Mouse (Mus musculus): ENCODE data around the gene Mipep.

DNA sequence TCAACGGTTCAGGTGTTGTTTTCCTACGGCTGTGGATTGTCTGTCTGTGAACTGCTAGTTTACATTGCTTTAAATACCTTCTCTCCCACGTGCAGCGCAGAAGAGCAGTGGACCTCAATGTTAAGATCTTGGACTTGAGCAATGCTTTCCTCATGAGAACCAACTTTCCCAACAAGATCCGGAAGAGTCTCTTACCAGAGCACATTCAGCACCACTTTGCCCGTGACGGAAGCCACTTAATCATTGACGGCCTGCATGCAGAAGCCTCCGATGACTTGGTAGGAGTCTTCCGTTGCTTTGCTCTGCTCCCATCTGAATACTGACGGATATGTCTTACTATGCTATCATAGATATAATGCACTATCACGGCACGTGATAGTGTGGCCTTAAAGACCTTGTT, 17.7 kb downstream of the Mipep start:
- TF ChIP-seq POLR2A (IDR thresholded peaks at IDR 0.05; ENCODE audit: control insufficient read depth, low read depth, low read length) (no peak), CTCF (IDR thresholded peaks at IDR 0.05; ENCODE audit: control insufficient read depth, insufficient read depth, insufficient replicate concordance, low read depth, low read length) (no peak)

Measured in testis, adult 2 months (tissue).